Mouse (Mus musculus) lung, embryonic 16.5 days (tissue): Measurements from ENCODE around the gene Smim1. TPM values are rescaled to one million over a fixed set of nuclear protein-coding genes. Genes with fewer than 3 reads are reported as not detected.
A peak's percentile ranks its signal among the peaks of the same experiment; 100 is the strongest.

Source experiments
- ATAC-seq: fragments of 200-750 bp; cut with Nextera tagmentation; 2 replicates; pipeline ENCODE4 v1.8.0; 2017; ENCODE audit warnings: low read depth, mild to moderate bottlenecking, moderate library complexity
- H3K27ac ChIP-seq: fragments of 300-500 bp; sonication (generic); 2 replicates; pipeline ENCODE4 v1.5.1; 2014; ENCODE audit warnings: mild to moderate bottlenecking, control low read depth, low read length
- H3K27me3 ChIP-seq: fragments of 300-500 bp; sonication (generic); 2 replicates; pipeline ENCODE4 v1.6.1; 2014; ENCODE audit warnings: low read depth, low read length, mixed read lengths; ENCODE audit not compliant: control insufficient read depth, insufficient read depth
- H3K36me3 ChIP-seq: fragments of 300-500 bp; sonication (generic); 2 replicates; pipeline ENCODE4 v1.6.1; 2014; ENCODE audit warnings: low read length; ENCODE audit not compliant: control insufficient read depth, insufficient read depth
- H3K4me1 ChIP-seq: fragments of 300-500 bp; sonication (generic); replicated peaks from 2 replicates; pipeline ENCODE4 v1.6.1; 2014; ENCODE audit warnings: low read length, mixed read lengths; ENCODE audit not compliant: control insufficient read depth, insufficient read depth
- H3K4me2 ChIP-seq: fragments of 300-500 bp; sonication (generic); 2 replicates; pipeline ENCODE4 v1.6.1; 2014; ENCODE audit warnings: low read depth, low read length, control low read depth
- H3K4me3 ChIP-seq: fragments of 300-500 bp; sonication (generic); 2 replicates; pipeline ENCODE4 v1.5.1; 2014; ENCODE audit warnings: mild to moderate bottlenecking, low read length, control low read depth
- H3K9ac ChIP-seq: fragments of 300-500 bp; sonication (generic); 2 replicates; pipeline ENCODE4 v1.6.1; 2014; ENCODE audit warnings: low read length, control low read depth
- H3K9me3 ChIP-seq: fragments of 300-500 bp; sonication (generic); 2 replicates; pipeline ENCODE4 v1.6.1; 2016; ENCODE audit warnings: low read length; ENCODE audit not compliant: control insufficient read depth
- WGBS: fragments of 180-500 bp; shearing (Covaris S2); extraction: QIAGEN DNeasy Blood & Tissue Kit; methylation state at CpG from one replicate; pipeline ENCODE4 v1.1.7; 2014; 5-methylcytosine and 5-hydroxymethylcytosine counted together
- polyA plus RNA-seq: library from polyadenylated mRNA; unstranded; fragments of >200 nt; fragmentation: Nextera tagmentation; extraction: Ambion mirVana; gene quantifications from 2 replicates; pipeline ENCODE4 v1.2.1, GENCODE M21; 2015

The Smim1 gene
- polyA plus RNA-seq, 1 experiment from 2014 or later, result 42.5 TPM

GRCm38 (mm10) chr4:154023754-154024601, 2.1 kb downstream of the Smim1 start:
- WGBS, result 15% methylated on average over 8 of the region's 8 CpGs
- peak overlapping the region; percentile 22; the same call in 1 of the 2 replicates for H3K9ac ChIP-seq
- H3K4me2 ChIP-seq, result peak overlapping the region; percentile 79; the same call in 1 of the 2 replicates
- no peaks in the 10 kb centered on the region for H3K9me3 ChIP-seq
- H3K4me3 ChIP-seq, result no peak overlapping the region; the same call in 1 of the 2 replicates
- peaks cover 2% of the 10 kb centered on the region; the same call in 1 of the 2 replicates for H3K27me3 ChIP-seq
- peaks cover 12% of the 10 kb centered on the region for H3K4me1 ChIP-seq
- H3K36me3 ChIP-seq, result peaks cover 23% of the 10 kb centered on the region
- ATAC-seq, result no peak
- no peak overlapping the region for H3K27ac ChIP-seq

- 28% methylated on average over 4 of the region's 4 CpGs for WGBS
- peaks cover 12% of the 10 kb centered on the region for H3K4me1 ChIP-seq
- H3K27ac ChIP-seq, result no peak overlapping the region
- H3K27me3 ChIP-seq, result peaks cover 2% of the 10 kb centered on the region; the same call in 1 of the 2 replicates
- H3K36me3 ChIP-seq, result peaks cover 34% of the 10 kb centered on the region
- no peak overlapping the region for H3K4me2 ChIP-seq
- no peak for ATAC-seq
- no peaks in the 10 kb centered on the region for H3K9me3 ChIP-seq
- H3K4me3 ChIP-seq, result no peak overlapping the region
- peak overlapping the region; percentile 26; the same call in 1 of the 2 replicates for H3K9ac ChIP-seq
These were observed 3.2 kb downstream of the Smim1 start for GRCm38 (mm10) chr4:154022844-154023243.

- H3K9ac ChIP-seq, result peak overlapping the region; percentile 26; the same call in 1 of the 2 replicates
- H3K9me3 ChIP-seq, result no peaks in the 10 kb centered on the region
- H3K4me3 ChIP-seq, result no peak overlapping the region
- H3K27me3 ChIP-seq, result no peaks in the 10 kb centered on the region; the same call in 1 of the 2 replicates
- peaks cover 12% of the 10 kb centered on the region for H3K4me1 ChIP-seq
- 65% methylated on average over 4 of the region's 4 CpGs for WGBS
- H3K4me2 ChIP-seq, result no peak overlapping the region
- peaks cover 36% of the 10 kb centered on the region for H3K36me3 ChIP-seq
- no peak overlapping the region for H3K27ac ChIP-seq
- no peak for ATAC-seq
These were observed 3.6 kb downstream of the Smim1 start for GRCm38 (mm10) chr4:154022407-154022806.

GRCm38 (mm10) chr4:154021432-154021831, 4.6 kb downstream of the Smim1 start:
- 88% methylated on average over 9 of the region's 9 CpGs for WGBS
- H3K27ac ChIP-seq, result no peak overlapping the region
- no peak for ATAC-seq
- H3K4me2 ChIP-seq, result no peak overlapping the region
- H3K9ac ChIP-seq, result no peak overlapping the region
- peaks cover 40% of the 10 kb centered on the region for H3K36me3 ChIP-seq
- peaks cover 12% of the 10 kb centered on the region for H3K4me1 ChIP-seq
- no peaks in the 10 kb centered on the region for H3K9me3 ChIP-seq
- no peak overlapping the region for H3K4me3 ChIP-seq
- H3K27me3 ChIP-seq, result no peaks in the 10 kb centered on the region; the same call in 1 of the 2 replicates

- no peak for ATAC-seq
- WGBS, result 64% methylated on average over 7 of the region's 7 CpGs
- peaks cover 3% of the 10 kb centered on the region for H3K4me1 ChIP-seq
- peaks cover 47% of the 10 kb centered on the region for H3K36me3 ChIP-seq
- H3K9ac ChIP-seq, result no peak overlapping the region
- no peak overlapping the region for H3K4me3 ChIP-seq
- no peak overlapping the region for H3K4me2 ChIP-seq
- H3K27ac ChIP-seq, result no peak overlapping the region
- H3K27me3 ChIP-seq, result no peaks in the 10 kb centered on the region; the same call in 1 of the 2 replicates
- H3K9me3 ChIP-seq, result no peaks in the 10 kb centered on the region
These were observed 6.5 kb downstream of the Smim1 start for GRCm38 (mm10) chr4:154019571-154019970.

GRCm38 (mm10) chr4:154015476-154015875, 10.6 kb downstream of the Smim1 start:
- H3K9ac ChIP-seq, result no peak overlapping the region
- ATAC-seq, result no peak
- no peak overlapping the region for H3K4me3 ChIP-seq
- 89% methylated on average over 11 of the region's 11 CpGs for WGBS
- no peaks in the 10 kb centered on the region for H3K9me3 ChIP-seq
- no peak overlapping the region for H3K27ac ChIP-seq
- no peaks in the 10 kb centered on the region for H3K27me3 ChIP-seq
- peaks cover 11% of the 10 kb centered on the region for H3K4me1 ChIP-seq
- H3K4me2 ChIP-seq, result no peak overlapping the region
- peaks cover 37% of the 10 kb centered on the region for H3K36me3 ChIP-seq

- Histone ChIP-seq H3K36me3 (peaks cover 11% of the 10 kb centered on the region), H3K4me2 (peak overlapping the region; percentile 87), H3K4me3 (peak overlapping the region; percentile 79), H3K27me3 (no peaks in the 10 kb centered on the region), H3K9ac (peak overlapping the region; percentile 89), H3K9me3 (no peaks in the 10 kb centered on the region), H3K27ac (no peak overlapping the region), H3K4me1 (peaks cover 11% of the 10 kb centered on the region)
- peak; percentile 11; the same call in 1 of the 2 replicates for ATAC-seq
- under 1% methylated on average over 50 of the region's 55 CpGs for WGBS
These were observed 13.7 kb downstream of the Smim1 start for GRCm38 (mm10) chr4:154012132-154012882.

- Histone ChIP-seq H3K27ac (no peak within 1 kb of the TSS), H3K4me3 (peak within 1 kb of the TSS; percentile 79), H3K36me3 (peaks cover 7% of the 10 kb centered on the region), H3K9me3 (no peaks in the 10 kb centered on the region), H3K27me3 (no peaks in the 10 kb centered on the region), H3K4me2 (peak within 1 kb of the TSS; percentile 87), H3K4me1 (peaks cover 11% of the 10 kb centered on the region), H3K9ac (peak within 1 kb of the TSS; percentile 89)
- under 1% methylated on average over 52 of the region's 59 CpGs for WGBS
- ATAC-seq, result peak; percentile 95
These were observed 14.4 kb downstream of the Smim1 start, which contains the start of gene Lrrc47 for GRCm38 (mm10) chr4:154011646-154012089. Lrrc47 (plus strand) TSS chr4:154011731.
